Mouse (Mus musculus): Measurements from ENCODE around the gene BC051665. TPM values are rescaled to one million over a fixed set of nuclear protein-coding genes. Genes with fewer than 3 reads are reported as not detected.
A peak's percentile ranks its signal among the peaks of the same experiment; 100 is the strongest.

The BC051665 gene
- not detected in 2 replicates for polyA plus RNA-seq (2015; fragmentation: Nextera tagmentation; extraction: Ambion mirVana)

- H3K4me2 ChIP-seq = no peak within 1 kb of the TSS
- no peaks in the 10 kb centered on the region for H3K9me3 ChIP-seq
- no peak within 1 kb of the TSS for H3K27ac ChIP-seq (replicated peaks)
- H3K9ac ChIP-seq = no peak within 1 kb of the TSS
- no peaks in the 10 kb centered on the region for H3K36me3 ChIP-seq
- no peak within 1 kb of the TSS for H3K4me3 ChIP-seq
- no peaks in the 10 kb centered on the region for H3K27me3 ChIP-seq
- no peaks in the 10 kb centered on the region for H3K4me1 ChIP-seq (replicated peaks)
- ATAC-seq (ENCODE audit: low FRiP score, low read depth) = no peak
Measured at GRCm38 (mm10) chr13:60786264-60786663, at the start of gene BC051665. Gene BC051665, minus strand, starts transcription at chr13:60786364.

DNA sequence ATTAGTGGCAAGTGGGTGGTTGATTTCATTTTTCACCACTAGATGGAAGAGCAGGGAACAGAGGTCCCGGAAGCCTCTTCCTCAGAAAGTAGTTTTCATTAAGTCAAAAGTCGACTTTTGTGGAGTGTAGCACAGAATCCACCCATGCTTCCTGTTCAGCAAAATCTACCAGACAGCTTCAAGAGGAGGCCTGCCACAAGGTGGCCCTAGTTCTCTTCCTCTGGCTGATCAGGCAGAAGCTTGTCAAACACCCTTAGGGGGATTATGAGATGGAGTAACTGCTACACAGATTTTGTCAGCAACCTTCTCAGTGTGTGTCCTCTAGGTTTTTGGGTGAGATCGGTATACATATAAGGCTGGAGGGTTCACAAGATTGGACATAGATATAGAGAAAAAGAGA is 39.9 kb upstream of the BC051665 start:
- Histone ChIP-seq H3K27ac (replicated peaks) (no peak overlapping the region), H3K4me2 (no peak overlapping the region), H3K9me3 (no peaks in the 10 kb centered on the region), H3K4me3 (no peak overlapping the region), H3K36me3 (no peaks in the 10 kb centered on the region), H3K27me3 (no peaks in the 10 kb centered on the region), H3K4me1 (replicated peaks) (no peaks in the 10 kb centered on the region), H3K9ac (no peak overlapping the region)
- 53% methylated on average over 3 of the region's 3 CpGs for WGBS
- no peak for ATAC-seq (ENCODE audit: low FRiP score, low read depth)

DNA sequence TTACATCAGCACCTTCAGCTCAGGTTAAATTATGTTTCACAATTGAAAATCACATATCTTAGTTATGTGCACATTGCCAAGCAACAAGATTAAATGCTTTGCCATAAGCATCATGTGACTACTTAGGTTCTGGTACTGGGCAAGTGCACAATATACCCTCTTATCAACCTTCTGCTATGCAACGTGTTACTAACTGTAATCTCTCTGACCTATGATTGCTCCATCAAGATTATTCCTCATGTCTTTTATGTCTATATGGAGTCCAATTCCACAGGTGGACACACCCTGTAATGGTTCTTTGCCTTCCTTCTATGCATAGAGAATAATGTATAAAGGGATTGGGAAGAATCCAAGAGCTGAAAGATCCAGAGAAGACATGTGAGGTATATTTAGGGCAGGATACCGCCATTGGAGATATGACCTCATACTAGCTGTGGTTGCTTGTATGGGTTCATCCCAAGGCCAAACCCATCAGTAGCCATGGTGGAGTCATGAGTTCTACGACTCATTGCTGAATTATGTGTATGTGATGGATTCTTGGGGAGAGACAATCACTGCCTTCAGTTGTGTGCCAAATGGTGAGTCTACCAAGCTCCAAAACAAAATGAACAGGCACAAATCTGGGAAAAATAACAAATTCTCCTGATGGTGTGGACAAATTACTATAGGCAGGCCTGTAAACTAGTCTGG is 34.5 kb upstream of the BC051665 start:
- H3K9ac ChIP-seq = no peak overlapping the region
- no peaks in the 10 kb centered on the region for H3K36me3 ChIP-seq
- WGBS = 80% methylated on average over 3 of the region's 3 CpGs
- no peak overlapping the region for H3K4me3 ChIP-seq
- no peaks in the 10 kb centered on the region for H3K9me3 ChIP-seq
- ATAC-seq (ENCODE audit: low FRiP score, low read depth) = no peak
- no peaks in the 10 kb centered on the region for H3K27me3 ChIP-seq
- H3K4me2 ChIP-seq = no peak overlapping the region
- H3K27ac ChIP-seq (replicated peaks) = no peak overlapping the region
- H3K4me1 ChIP-seq (replicated peaks) = no peaks in the 10 kb centered on the region

- Histone ChIP-seq H3K27ac (replicated peaks) (no peak overlapping the region), H3K9ac (no peak overlapping the region), H3K4me2 (no peak overlapping the region), H3K27me3 (no peaks in the 10 kb centered on the region), H3K4me3 (no peak overlapping the region), H3K36me3 (no peaks in the 10 kb centered on the region), H3K9me3 (no peaks in the 10 kb centered on the region), H3K4me1 (replicated peaks) (no peaks in the 10 kb centered on the region)
- ATAC-seq (ENCODE audit: low FRiP score, low read depth) = no peak
- 15% methylated on average over 7 of the region's 7 CpGs for WGBS
Measured at GRCm38 (mm10) chr13:60819469-60819868, 33.3 kb upstream of the BC051665 start.

GRCm38 (mm10) chr13:60813722-60814121 is 27.6 kb upstream of the BC051665 start:
- no peak for ATAC-seq (ENCODE audit: low FRiP score, low read depth)
- no peak overlapping the region for H3K4me3 ChIP-seq
- H3K9ac ChIP-seq = no peak overlapping the region
- no peaks in the 10 kb centered on the region for H3K27me3 ChIP-seq
- H3K27ac ChIP-seq (replicated peaks) = no peak overlapping the region
- H3K9me3 ChIP-seq = no peaks in the 10 kb centered on the region
- H3K4me2 ChIP-seq = no peak overlapping the region
- no peaks in the 10 kb centered on the region for H3K36me3 ChIP-seq
- H3K4me1 ChIP-seq (replicated peaks) = no peaks in the 10 kb centered on the region
- 83% methylated on average over 1 of the region's 1 CpGs for WGBS

DNA sequence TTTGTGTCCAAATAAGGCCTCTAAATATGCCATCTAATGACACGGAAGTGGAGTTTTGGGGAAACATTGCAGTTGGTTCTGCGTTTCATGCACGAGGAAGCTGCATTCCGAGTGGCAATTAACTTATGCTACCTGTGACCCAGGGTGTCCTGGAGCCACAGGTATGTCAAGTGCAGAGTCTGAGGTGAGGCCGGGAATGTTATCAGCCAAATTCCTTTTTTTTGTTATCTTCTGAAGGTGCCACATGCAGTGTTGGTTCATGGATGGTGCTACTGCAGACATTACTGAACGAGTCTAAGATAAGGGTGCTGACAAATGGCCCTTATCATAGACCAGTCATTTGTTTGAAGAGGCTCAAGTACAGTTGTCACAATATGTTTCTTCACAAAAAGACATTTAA is 26.6 kb upstream of the BC051665 start:
- no peak for ATAC-seq (ENCODE audit: low FRiP score, low read depth)
- H3K9me3 ChIP-seq = no peaks in the 10 kb centered on the region
- 90% methylated on average over 6 of the region's 6 CpGs for WGBS

GRCm38 (mm10) chr13:60809690-60810089 is 23.5 kb upstream of the BC051665 start:
- Histone ChIP-seq H3K27ac (replicated peaks) (no peak overlapping the region), H3K9me3 (no peaks in the 10 kb centered on the region)
- WGBS = 78% methylated on average over 2 of the region's 2 CpGs

More for the DNA sequence above, 26.6 kb upstream of the BC051665 start:
- Histone ChIP-seq H3K4me1 (replicated peaks) (no peaks in the 10 kb centered on the region), H3K27ac (replicated peaks) (no peak overlapping the region), H3K27me3 (no peaks in the 10 kb centered on the region), H3K36me3 (no peaks in the 10 kb centered on the region), H3K9ac (no peak overlapping the region), H3K4me2 (no peak overlapping the region), H3K4me3 (no peak overlapping the region)

GRCm38 (mm10) chr13:60802749-60803148 is 16.6 kb upstream of the BC051665 start, which contains the start of gene Ctsll3:
Gene Ctsll3, minus strand, starts transcription at chr13:60802849.
- no peaks in the 10 kb centered on the region for H3K27me3 ChIP-seq
- no peaks in the 10 kb centered on the region for H3K36me3 ChIP-seq
- H3K27ac ChIP-seq (replicated peaks) = no peak within 1 kb of the TSS
- no peak within 1 kb of the TSS for H3K9ac ChIP-seq
- ATAC-seq (ENCODE audit: low FRiP score, low read depth) = no peak
- H3K9me3 ChIP-seq = no peaks in the 10 kb centered on the region
- no peak within 1 kb of the TSS for H3K4me2 ChIP-seq
- H3K4me3 ChIP-seq = no peak within 1 kb of the TSS
- WGBS = 68% methylated on average over 1 of the region's 1 CpGs
- H3K4me1 ChIP-seq (replicated peaks) = no peaks in the 10 kb centered on the region

More at GRCm38 (mm10) chr13:60809690-60810089, 23.5 kb upstream of the BC051665 start:
- Histone ChIP-seq H3K4me2 (no peak overlapping the region), H3K27me3 (no peaks in the 10 kb centered on the region), H3K4me1 (replicated peaks) (no peaks in the 10 kb centered on the region), H3K36me3 (no peaks in the 10 kb centered on the region), H3K9ac (no peak overlapping the region), H3K4me3 (no peak overlapping the region)
- ATAC-seq (ENCODE audit: low FRiP score, low read depth) = no peak

DNA sequence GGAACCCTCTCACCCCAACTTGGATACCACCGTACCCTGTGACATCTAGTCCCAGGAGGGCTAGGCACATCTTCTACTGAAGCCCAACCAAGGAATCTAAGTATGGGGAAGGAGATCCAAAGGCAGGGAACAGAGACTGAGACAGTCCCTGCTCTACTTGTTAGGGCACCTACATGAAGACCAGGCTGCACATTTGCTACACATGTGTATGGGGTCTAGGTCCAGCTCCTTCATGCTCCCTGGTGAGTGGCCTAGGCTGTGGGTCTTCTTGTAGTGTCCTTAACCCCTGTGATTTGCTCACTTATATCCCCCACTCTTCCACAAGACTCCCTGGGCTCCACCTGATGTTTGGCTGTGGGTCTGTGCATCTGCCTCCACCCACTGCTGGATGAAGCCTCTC is 3.3 kb upstream of the BC051665 start:
- no peaks in the 10 kb centered on the region for H3K4me1 ChIP-seq (replicated peaks)
- H3K36me3 ChIP-seq = no peaks in the 10 kb centered on the region
- no peaks in the 10 kb centered on the region for H3K9me3 ChIP-seq
- no peak overlapping the region for H3K27ac ChIP-seq (replicated peaks)
- H3K27me3 ChIP-seq = no peaks in the 10 kb centered on the region
- H3K4me2 ChIP-seq = no peak overlapping the region
- no peak overlapping the region for H3K4me3 ChIP-seq
- H3K9ac ChIP-seq = no peak overlapping the region
- WGBS = 76% methylated on average over 1 of the region's 1 CpGs
- ATAC-seq (ENCODE audit: low FRiP score, low read depth) = no peak

DNA sequence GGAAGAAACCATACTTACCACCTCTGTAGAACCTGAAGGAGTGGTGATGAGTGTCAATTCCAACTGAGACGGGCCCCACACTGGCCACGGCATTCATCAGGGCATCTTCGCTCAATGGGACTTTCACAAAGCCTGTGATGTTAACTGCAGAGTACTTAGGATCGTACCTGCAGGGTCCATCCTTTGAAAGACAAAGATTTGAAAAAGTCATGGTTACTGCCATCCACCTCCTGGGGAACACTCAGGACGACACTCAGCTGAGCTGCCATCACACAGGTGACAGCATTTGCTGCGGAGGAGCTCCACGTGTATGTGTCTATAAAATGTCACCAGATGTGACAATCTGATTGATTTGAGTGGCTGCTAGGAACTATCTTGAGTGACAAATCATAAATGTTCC is 2.9 kb downstream of the BC051665 start:
- Histone ChIP-seq H3K9ac (no peak overlapping the region), H3K4me2 (no peak overlapping the region), H3K4me3 (no peak overlapping the region), H3K9me3 (no peaks in the 10 kb centered on the region), H3K4me1 (replicated peaks) (no peaks in the 10 kb centered on the region), H3K27me3 (no peaks in the 10 kb centered on the region), H3K27ac (replicated peaks) (no peak overlapping the region), H3K36me3 (no peaks in the 10 kb centered on the region)
- ATAC-seq (ENCODE audit: low FRiP score, low read depth) = no peak
- WGBS = 92% methylated on average over 7 of the region's 7 CpGs

DNA sequence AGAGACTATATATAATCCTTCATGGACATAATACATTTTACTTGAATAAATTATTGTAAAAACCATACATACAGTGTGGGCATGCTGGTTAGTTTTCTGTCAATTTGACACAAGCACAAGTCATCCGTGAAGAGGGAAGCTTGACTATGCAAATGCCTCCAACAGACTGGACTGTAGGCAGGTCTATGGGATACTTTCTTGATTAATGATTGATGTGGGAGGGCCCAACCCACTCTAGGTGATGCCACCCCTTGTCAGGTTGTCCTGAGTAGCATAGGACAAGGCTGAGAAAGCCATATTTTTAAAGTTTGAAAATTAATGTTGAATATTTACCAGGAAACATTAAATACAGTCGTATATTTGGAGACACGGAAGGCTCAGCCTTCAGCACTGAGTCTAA is 5.6 kb downstream of the BC051665 start:
- no peaks in the 10 kb centered on the region for H3K27me3 ChIP-seq
- no peaks in the 10 kb centered on the region for H3K9me3 ChIP-seq
- no peak overlapping the region for H3K4me3 ChIP-seq
- no peak for ATAC-seq (ENCODE audit: low FRiP score, low read depth)
- no peak overlapping the region for H3K27ac ChIP-seq (replicated peaks)
- H3K36me3 ChIP-seq = no peaks in the 10 kb centered on the region
- no peak overlapping the region for H3K4me2 ChIP-seq
- no peaks in the 10 kb centered on the region for H3K4me1 ChIP-seq (replicated peaks)
- no peak overlapping the region for H3K9ac ChIP-seq
- WGBS = 86% methylated on average over 3 of the region's 3 CpGs

DNA sequence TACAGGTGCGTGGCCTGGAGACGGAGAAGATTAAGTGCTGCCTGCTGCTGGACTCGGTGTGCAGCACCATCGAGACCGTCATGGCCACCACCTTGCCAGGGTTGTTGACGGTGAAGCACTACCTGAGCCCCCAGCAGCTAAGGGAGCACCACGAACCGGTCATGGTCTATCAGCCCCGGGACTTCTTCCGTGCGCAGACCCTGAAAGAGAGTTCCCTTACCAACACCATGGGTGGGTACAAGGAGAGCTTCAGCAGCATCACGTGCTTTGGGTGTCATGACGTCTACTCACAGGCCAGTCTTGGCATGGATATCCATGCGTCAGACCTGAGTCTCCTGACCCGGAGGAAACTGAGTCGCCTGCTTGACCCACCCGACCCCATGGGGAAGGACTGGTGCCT is 25.0 kb downstream of the BC051665 start:
- 95% methylated on average over 17 of the region's 17 CpGs for WGBS
- Histone ChIP-seq H3K9ac (no peak overlapping the region), H3K9me3 (no peaks in the 10 kb centered on the region), H3K36me3 (peaks cover 41% of the 10 kb centered on the region), H3K4me3 (no peak overlapping the region), H3K27ac (replicated peaks) (no peak overlapping the region), H3K4me1 (replicated peaks) (no peaks in the 10 kb centered on the region), H3K4me2 (no peak overlapping the region), H3K27me3 (no peaks in the 10 kb centered on the region)
- ATAC-seq (ENCODE audit: low FRiP score, low read depth) = peak; percentile 28; the same call in 1 of the 2 replicates

DNA sequence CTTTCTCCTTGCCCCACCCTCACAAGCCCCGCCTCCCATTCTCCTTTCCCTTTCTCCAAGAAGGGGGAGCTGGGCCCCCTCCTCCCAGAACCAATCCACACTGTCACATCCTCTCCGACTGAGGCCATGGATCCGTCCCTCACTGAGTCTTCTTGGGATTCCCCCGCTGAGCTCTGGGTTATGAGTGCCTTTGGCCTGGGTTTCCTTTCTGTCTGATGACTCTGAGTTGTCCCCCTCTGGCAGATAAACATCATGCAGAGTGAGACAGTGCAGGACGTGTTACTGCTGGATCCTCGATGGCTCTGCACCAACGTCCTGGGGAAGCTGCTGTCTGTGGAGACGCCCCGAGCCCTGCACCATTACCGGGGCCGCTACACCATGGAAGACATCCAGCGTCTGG is 25.8 kb downstream of the BC051665 start:
- 93% methylated on average over 12 of the region's 12 CpGs for WGBS
- no peak overlapping the region for H3K4me3 ChIP-seq
- H3K36me3 ChIP-seq = peaks cover 47% of the 10 kb centered on the region
- H3K27me3 ChIP-seq = no peaks in the 10 kb centered on the region
- ATAC-seq (ENCODE audit: low FRiP score, low read depth) = no peak
- H3K9ac ChIP-seq = no peak overlapping the region
- no peak overlapping the region for H3K27ac ChIP-seq (replicated peaks)
- H3K9me3 ChIP-seq = no peaks in the 10 kb centered on the region
- H3K4me1 ChIP-seq (replicated peaks) = no peaks in the 10 kb centered on the region
- H3K4me2 ChIP-seq = no peak overlapping the region

All from hindbrain, embryonic 15.5 days (tissue).